Mouse (Mus musculus) liver, embryonic 14.5 days (tissue): ENCODE results near the gene Hacd4. TPM values are rescaled to one million over a fixed set of nuclear protein-coding genes. Genes with fewer than 3 reads are reported as not detected.

Experiments used
- ATAC-seq: fragments of 200-750 bp; cut with Nextera tagmentation; 2 replicates; pipeline ENCODE4 v1.8.0; 2017; ENCODE audit warnings: moderate number of reproducible peaks, mild to moderate bottlenecking, moderate library complexity; ENCODE audit not compliant: insufficient read depth
- DNase-seq, 3 experiments: peaks; one replicate each; pipeline ENCODE4 v3.0.0-alpha.2; 2012 to 2013; ENCODE audit warnings: low read depth in 3 of 3, low spot score in 3 of 3
- H3K27ac ChIP-seq: fragments of 300-500 bp; sonication (generic); 2 replicates; pipeline ENCODE4 v1.5.1; 2014; ENCODE audit warnings: moderate library complexity, mild to moderate bottlenecking, control low read depth, inconsistent platforms
- H3K27me3 ChIP-seq: fragments of 300-500 bp; sonication (generic); 2 replicates; pipeline ENCODE4 v1.6.1; 2014; ENCODE audit warnings: mild to moderate bottlenecking, low read length, moderate library complexity; ENCODE audit not compliant: control insufficient read depth, insufficient read depth
- H3K36me3 ChIP-seq: fragments of 300-500 bp; sonication (generic); replicated peaks from 2 replicates; pipeline ENCODE4 v1.6.1; 2014; ENCODE audit warnings: low read depth; ENCODE audit not compliant: control insufficient read depth, insufficient read depth
- H3K4me1 ChIP-seq, 2 experiments: fragments of 200-500 bp in 1 of 2; fragments of 300-500 bp in 1 of 2; sonication (generic) in 1 of 2; replicated peaks; 2 replicates each; pipeline ENCODE4 v1.6.1; 2012 to 2014; ENCODE audit warnings: antibody characterized with exemption in 1 of 2, inconsistent platforms in 1 of 2, low read length in 1 of 2; ENCODE audit not compliant: control insufficient read depth in 2 of 2, insufficient read depth in 2 of 2
- H3K4me2 ChIP-seq: fragments of 300-500 bp; sonication (generic); 2 replicates; pipeline ENCODE4 v1.6.1; 2014; ENCODE audit warnings: low read depth, mild to moderate bottlenecking, control low read depth, moderate library complexity
- H3K4me3 ChIP-seq, 2 experiments: fragments of 200-500 bp in 1 of 2; fragments of 300-500 bp in 1 of 2; sonication (generic) in 1 of 2; 2 replicates each; pipeline ENCODE4 v1.5.1; 2012 to 2014; ENCODE audit warnings: low read depth in 2 of 2, low read length in 2 of 2, mild to moderate bottlenecking in 2 of 2, control low read depth in 1 of 2, inconsistent platforms in 1 of 2, moderate library complexity in 1 of 2; ENCODE audit not compliant: insufficient read depth in 1 of 2
- H3K9ac ChIP-seq: fragments of 300-500 bp; sonication (generic); replicated peaks from 2 replicates; pipeline ENCODE4 v1.6.1; 2014; ENCODE audit warnings: mild to moderate bottlenecking, control low read depth, moderate library complexity
- H3K9me3 ChIP-seq: fragments of 300-500 bp; sonication (generic); 2 replicates; pipeline ENCODE4 v1.6.1; 2016; ENCODE audit warnings: low read length, mixed read lengths; ENCODE audit not compliant: control insufficient read depth
- CTCF ChIP-seq: IDR thresholded peaks from 2 replicates; pipeline ENCODE4 v1.5.1; 2016; ENCODE audit warnings: antibody characterized with exemption, low read depth, control low read depth
- EP300 ChIP-seq: IDR thresholded peaks from 2 replicates; pipeline ENCODE4 v1.6.1; 2016; ENCODE audit warnings: antibody characterized with exemption, low read depth
- WGBS: fragments of 180-500 bp; shearing (Covaris S2); extraction: QIAGEN DNeasy Blood & Tissue Kit; methylation state at CpG from one replicate; pipeline ENCODE4 v1.1.7; 2014; ENCODE audit not compliant: insufficient replicate concordance; 5-methylcytosine and 5-hydroxymethylcytosine counted together
- polyA plus RNA-seq, 2 experiments: library from polyadenylated mRNA; depleted of rRNA in 1 of 2; stranded (reverse) in 1 of 2; unstranded in 1 of 2; fragments of >200 nt; fragmentation: Nextera tagmentation in 1 of 2; extraction: Ambion mirVana in 1 of 2; gene quantifications; 2 replicates each; pipeline versions ENCODE4 v1.2.1 to v1.2.3; 2012 to 2014

The Hacd4 gene
- polyA plus RNA-seq, 2 experiments: 1.2 to 4.6 TPM

DNA sequence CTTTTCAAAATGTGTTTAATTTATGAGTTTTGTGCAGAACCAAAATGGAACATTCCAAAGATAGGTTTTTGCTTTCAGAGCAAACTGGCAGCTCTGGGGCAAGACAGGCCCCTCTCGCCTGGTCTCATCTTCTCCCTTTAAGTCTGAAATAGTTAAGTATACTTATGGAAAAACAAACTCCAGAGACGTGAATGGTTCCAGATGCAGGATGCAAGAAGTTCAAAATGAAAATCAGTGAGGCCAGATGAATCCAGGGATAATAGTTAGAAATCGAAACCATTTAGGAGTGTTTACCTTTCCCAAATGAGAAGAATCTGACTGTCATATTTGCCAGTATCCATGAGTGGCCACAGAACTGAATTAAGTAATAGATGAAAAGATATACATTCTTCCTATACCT is 1.6 kb downstream of the Hacd4 start:
- Histone ChIP-seq H3K27ac (no peak overlapping the region), H3K9me3 (no peaks in the 10 kb centered on the region), H3K9ac (no peak overlapping the region), H3K4me2 (no peak overlapping the region), H3K4me3 (no peak overlapping the region), H3K36me3 (no peaks in the 10 kb centered on the region), H3K27me3 (no peaks in the 10 kb centered on the region), H3K4me1 (peaks cover 0 to 12% of the 10 kb centered on the region in 2 experiments; a peak in 1 of 4 replicates)
- no peak for TF ChIP-seq EP300
- TF ChIP-seq CTCF: no peak
- ATAC-seq (no peak), DNase-seq (no peak)
- 50% methylated on average over 3 of the region's 3 CpGs for WGBS

DNA sequence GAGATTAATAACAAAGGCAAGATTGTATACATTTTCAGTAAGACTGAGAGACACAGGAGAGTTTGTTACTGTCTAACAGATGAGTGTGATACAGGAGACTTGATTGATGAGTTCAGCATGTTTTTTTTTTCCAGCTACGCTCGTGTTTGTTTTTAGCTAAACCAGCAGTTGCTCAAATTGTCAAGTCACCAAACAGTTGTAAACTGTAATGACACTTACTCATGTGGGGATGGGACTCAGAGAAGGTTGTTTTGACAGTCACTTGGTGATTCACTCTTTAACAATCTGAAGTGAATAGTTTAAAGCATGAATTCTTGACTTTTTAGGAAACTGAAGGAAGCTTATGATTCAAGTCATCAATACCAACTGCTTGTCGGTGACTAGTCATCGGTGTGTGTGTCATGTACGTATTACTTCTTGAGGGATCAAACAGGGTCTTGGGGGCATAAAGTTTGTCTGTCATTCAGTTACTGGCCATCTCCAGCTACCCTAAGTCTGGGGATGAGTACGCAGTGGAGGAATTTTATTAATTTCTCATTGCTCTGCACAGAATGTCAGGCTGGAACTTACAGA is 2.0 kb downstream of the Hacd4 start:
- Histone ChIP-seq H3K9me3 (no peaks in the 10 kb centered on the region), H3K4me1 (peaks cover 0 to 12% of the 10 kb centered on the region in 2 experiments; a peak in 1 of 4 replicates), H3K36me3 (no peaks in the 10 kb centered on the region), H3K27me3 (no peaks in the 10 kb centered on the region), H3K4me2 (no peak overlapping the region), H3K27ac (no peak overlapping the region), H3K9ac (no peak overlapping the region), H3K4me3 (no peak overlapping the region)
- ATAC-seq (no peak), DNase-seq (no peak)
- no peak for TF ChIP-seq EP300
- no peak for TF ChIP-seq CTCF
- 74% methylated on average over 6 of the region's 6 CpGs for WGBS

DNA sequence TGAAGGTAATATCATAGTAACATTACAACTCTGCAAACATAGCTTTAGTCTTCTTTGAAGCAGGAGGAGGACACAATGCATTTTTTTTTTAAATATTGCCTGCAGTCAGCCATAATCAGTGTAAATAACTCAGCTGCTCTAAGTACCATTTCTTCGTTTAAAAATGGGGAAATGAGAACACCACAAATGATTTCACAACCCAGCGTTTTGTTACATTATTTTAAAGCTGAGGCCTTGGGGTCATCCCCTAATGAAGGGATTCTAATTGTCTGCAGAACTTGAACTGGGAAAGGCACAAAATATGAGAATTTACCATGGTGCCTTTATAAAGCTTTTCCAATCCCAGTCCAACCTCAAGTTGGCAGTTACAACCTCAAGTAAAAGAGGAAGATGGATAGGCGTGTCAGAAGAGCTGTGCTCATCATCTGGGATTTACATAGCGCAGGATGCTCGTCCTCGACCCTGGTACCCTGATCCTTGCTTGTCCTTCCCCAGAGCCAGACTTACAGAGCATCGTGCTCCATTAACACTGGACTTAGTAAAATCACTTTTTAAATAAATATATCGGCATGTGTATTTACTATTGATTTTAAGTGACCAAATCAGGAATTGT is 6.2 kb downstream of the Hacd4 start:
- H3K9ac ChIP-seq: no peak overlapping the region
- no peaks in the 10 kb centered on the region for H3K4me1 ChIP-seq
- ATAC-seq: no peak
- H3K36me3 ChIP-seq: no peaks in the 10 kb centered on the region
- H3K4me2 ChIP-seq: no peak overlapping the region
- no peak overlapping the region for H3K4me3 ChIP-seq
- DNase-seq: no peak
- H3K27me3 ChIP-seq: no peaks in the 10 kb centered on the region
- WGBS: 52% methylated on average over 8 of the region's 8 CpGs
- TF ChIP-seq CTCF (no peak), EP300 (no peak)
- no peak overlapping the region for H3K27ac ChIP-seq
- no peaks in the 10 kb centered on the region for H3K9me3 ChIP-seq

DNA sequence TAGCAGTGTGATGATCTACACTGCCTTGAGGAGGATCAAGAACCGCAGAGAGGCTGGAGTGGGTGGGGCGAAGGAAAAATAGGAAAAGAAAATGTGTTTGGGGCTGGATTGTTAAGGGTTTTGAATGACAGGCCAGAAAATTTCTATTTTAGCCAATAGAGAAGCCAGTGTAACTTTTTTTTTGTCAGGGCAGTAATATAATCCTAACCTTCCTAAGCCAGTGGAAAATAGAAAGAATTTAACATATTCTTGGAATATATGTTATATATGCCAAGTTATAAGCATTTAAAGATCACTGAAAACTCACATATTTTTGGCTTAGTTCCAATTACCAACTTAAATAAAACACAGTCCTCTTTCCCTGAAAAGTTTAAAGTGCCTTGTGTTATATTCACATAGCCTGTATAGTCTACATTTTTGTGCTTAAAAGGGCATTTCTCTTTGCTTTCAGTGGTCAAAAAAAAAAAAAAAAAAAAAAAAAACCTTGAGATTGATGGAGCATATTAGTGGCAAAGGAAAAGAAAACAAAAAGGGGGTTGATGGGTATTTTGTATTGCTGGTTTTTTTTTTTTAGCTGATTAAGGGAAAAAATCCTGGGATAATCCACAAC is 11.0 kb downstream of the Hacd4 start:
- Histone ChIP-seq H3K9me3 (no peaks in the 10 kb centered on the region), H3K4me2 (no peak overlapping the region), H3K4me1 (no peaks in the 10 kb centered on the region), H3K9ac (no peak overlapping the region), H3K27me3 (no peaks in the 10 kb centered on the region), H3K4me3 (no peak overlapping the region), H3K27ac (no peak overlapping the region), H3K36me3 (no peaks in the 10 kb centered on the region)
- DNase-seq (no peak), ATAC-seq (no peak)
- WGBS: 72% methylated on average over 2 of the region's 2 CpGs
- TF ChIP-seq CTCF (no peak), EP300 (no peak)

DNA sequence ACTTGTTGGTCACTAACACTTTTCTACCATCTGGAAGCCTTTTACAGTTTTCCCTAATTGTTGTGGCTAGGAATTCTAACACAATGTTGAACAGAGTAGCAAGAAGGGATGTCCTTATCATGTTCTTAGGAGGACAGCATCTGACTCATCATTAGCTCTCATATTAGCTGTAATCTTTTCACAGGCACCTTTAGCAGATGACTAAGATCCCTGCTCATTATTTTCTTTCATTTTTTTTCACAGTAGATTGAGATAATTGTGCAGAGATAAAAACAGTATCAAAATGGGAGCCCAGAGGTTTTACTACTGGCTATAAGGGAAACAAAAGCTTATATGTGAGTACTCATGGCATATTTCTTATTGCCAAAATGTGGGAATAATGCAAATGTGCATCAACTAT is 14.2 kb downstream of the Hacd4 start:
- H3K4me2 ChIP-seq: no peak overlapping the region

More for the DNA sequence above, 14.2 kb downstream of the Hacd4 start:
- ATAC-seq (no peak), DNase-seq (no peak)
- Histone ChIP-seq H3K36me3 (no peaks in the 10 kb centered on the region), H3K4me3 (no peak overlapping the region), H3K9ac (no peak overlapping the region), H3K9me3 (no peaks in the 10 kb centered on the region), H3K27me3 (no peaks in the 10 kb centered on the region), H3K27ac (no peak overlapping the region), H3K4me1 (no peaks in the 10 kb centered on the region)
- TF ChIP-seq CTCF (no peak), EP300 (no peak)
